Mouse (Mus musculus) kidney, adult 2 months (tissue): ENCODE results near the gene Pagr1b. TPM values are rescaled to one million over a fixed set of nuclear protein-coding genes. Genes with fewer than 3 reads are reported as not detected.

ENCODE experiments used
- DNase-seq: peaks from one replicate; pipeline ENCODE4 v3.0.0; 2021
- H3K27ac ChIP-seq: fragments of 200-500 bp; 2 replicates; pipeline ENCODE4 v1.5.1; 2012; ENCODE audit warnings: low read depth, low read length, control low read depth, inconsistent platforms; ENCODE audit not compliant: insufficient read depth
- H3K27me3 ChIP-seq: fragments of 200-500 bp; replicated peaks from 2 replicates; pipeline ENCODE4 v1.6.1; 2012; ENCODE audit warnings: mild to moderate bottlenecking, moderate library complexity, low read length, inconsistent platforms; ENCODE audit not compliant: control insufficient read depth, insufficient read depth
- H3K36me3 ChIP-seq: fragments of 200-500 bp; 2 replicates; pipeline ENCODE4 v1.6.1; 2012; ENCODE audit warnings: mild to moderate bottlenecking, moderate library complexity, low read length, inconsistent platforms; ENCODE audit not compliant: control insufficient read depth, insufficient read depth
- H3K4me1 ChIP-seq: fragments of 200-500 bp; 2 replicates; pipeline ENCODE4 v1.6.1; 2011; ENCODE audit warnings: low read length; ENCODE audit not compliant: control insufficient read depth, insufficient read depth
- H3K4me3 ChIP-seq: fragments of 200-500 bp; 2 replicates; pipeline ENCODE4 v1.5.1; 2011; ENCODE audit warnings: mild to moderate bottlenecking, low read depth, low read length, control low read depth; ENCODE audit not compliant: insufficient read depth
- CTCF ChIP-seq: fragments of 200-500 bp; conservative IDR thresholded peaks from 2 replicates; pipeline ENCODE4 v1.5.1; 2011; ENCODE audit warnings: low read depth, mild to moderate bottlenecking, control low read depth, low read length, moderate library complexity, mixed read lengths; ENCODE audit not compliant: insufficient read depth, insufficient read length
- POLR2A ChIP-seq: fragments of 200-500 bp; IDR thresholded peaks from one replicate; pipeline ENCODE4 v1.6.1; 2011; ENCODE audit warnings: low read depth, low read length, control low read depth
- WGBS: fragments of 180-500 bp; shearing (Covaris S2); methylation state at CpG from one replicate; pipeline ENCODE4 v1.1.7; 2018; 5-methylcytosine and 5-hydroxymethylcytosine counted together
- polyA plus RNA-seq: library from polyadenylated mRNA; depleted of rRNA; stranded (reverse); fragments of >200 nt; gene quantifications from 2 replicates; pipeline ENCODE4 v1.2.3, GENCODE M21; 2012

Gene Pagr1b
- polyA plus RNA-seq, 1 experiment = 1.3 TPM

- Histone ChIP-seq H3K36me3 (no peaks in the 10 kb centered on the region), H3K4me1 (peaks cover 11% of the 10 kb centered on the region), H3K27me3 (no peaks in the 10 kb centered on the region), H3K27ac (no peak overlapping the region), H3K4me3 (no peak overlapping the region)
- WGBS = 80% methylated on average over 14 of the region's 14 CpGs
- DNase-seq = no peak
- TF ChIP-seq POLR2A = no peak
- TF ChIP-seq CTCF = no peak
These were observed 3.1 kb upstream of the Pagr1b start for GRCm38 (mm10) chr7:127019306-127019960.

GRCm38 (mm10) chr7:127018416-127019305 is 2.4 kb upstream of the Pagr1b start:
- no peak overlapping the region; the same call in 1 of the 2 replicates for H3K27ac ChIP-seq
- peaks cover 6% of the 10 kb centered on the region; the same call in 1 of the 2 replicates for H3K4me1 ChIP-seq
- H3K36me3 ChIP-seq = no peaks in the 10 kb centered on the region
- no peak for DNase-seq
- no peak overlapping the region for H3K4me3 ChIP-seq
- WGBS = 53% methylated on average over 15 of the region's 15 CpGs
- H3K27me3 ChIP-seq = no peaks in the 10 kb centered on the region
- no peak for TF ChIP-seq CTCF
- no peak for TF ChIP-seq POLR2A

- H3K36me3 ChIP-seq = no peaks in the 10 kb centered on the region
- H3K4me1 ChIP-seq = peaks cover 11% of the 10 kb centered on the region; the same call in 1 of the 2 replicates
- no peak for TF ChIP-seq CTCF
- no peak for TF ChIP-seq POLR2A
- no peak overlapping the region for H3K4me3 ChIP-seq
- DNase-seq = no peak
- 44% methylated on average over 6 of the region's 6 CpGs for WGBS
- no peak overlapping the region; the same call in 1 of the 2 replicates for H3K27ac ChIP-seq
- no peaks in the 10 kb centered on the region for H3K27me3 ChIP-seq
These were observed 1.7 kb upstream of the Pagr1b start for GRCm38 (mm10) chr7:127017950-127018345.

- peak within 1 kb of the TSS; percentile 96 for H3K27ac ChIP-seq
- H3K27me3 ChIP-seq = no peaks in the 10 kb centered on the region
- peaks cover 11% of the 10 kb centered on the region; the same call in 1 of the 2 replicates for H3K4me1 ChIP-seq
- no peaks in the 10 kb centered on the region for H3K36me3 ChIP-seq
- H3K4me3 ChIP-seq = peak within 1 kb of the TSS; percentile 89
- 2% methylated on average over 39 of the region's 39 CpGs for WGBS
- TF ChIP-seq CTCF = peak; percentile 71
- TF ChIP-seq POLR2A = peak; percentile 58
- peak; percentile 99 for DNase-seq
These were observed 976 bp upstream of the Pagr1b start, which contains the start of gene Pagr1a for GRCm38 (mm10) chr7:127016971-127017949. TSS of gene Pagr1a (minus strand) at chr7:127017352.

GRCm38 (mm10) chr7:127016486-127016938 is 228 bp upstream of the Pagr1b start:
- TF ChIP-seq CTCF (no peak), POLR2A (no peak)
- Histone ChIP-seq H3K4me3 (peak overlapping the region; percentile 89), H3K27ac (peak overlapping the region; percentile 96), H3K27me3 (no peaks in the 10 kb centered on the region), H3K4me1 (peaks cover 11% of the 10 kb centered on the region; the same call in 1 of the 2 replicates), H3K36me3 (no peaks in the 10 kb centered on the region)
- under 1% methylated on average over 22 of the region's 22 CpGs for WGBS
- no peak for DNase-seq

- WGBS = under 1% methylated on average over 10 of the region's 10 CpGs
- TF ChIP-seq POLR2A (no peak), CTCF (no peak)
- Histone ChIP-seq H3K27ac (peak overlapping the region; percentile 96), H3K4me1 (peaks cover 11% of the 10 kb centered on the region; the same call in 1 of the 2 replicates), H3K27me3 (no peaks in the 10 kb centered on the region), H3K4me3 (peak overlapping the region; percentile 89), H3K36me3 (no peaks in the 10 kb centered on the region)
- peak; percentile 87 for DNase-seq
These were observed 203 bp downstream of the Pagr1b start for GRCm38 (mm10) chr7:127016081-127016480.
